Mouse (Mus musculus): ENCODE measurements around the gene Fzd9.
"Not testable (repeated sequence)": the region's sequence is repeated elsewhere in the genome, so short reads cannot be mapped to it uniquely, and the experiment has no call there.

Fzd9 gene

GRCm38 (mm10) chr5:135248956-135249676 is 1.9 kb downstream of the Fzd9 start:
- no peak for DNase-seq (ENCODE audit: low spot score in 2 of 2)

GRCm38 (mm10) chr5:135247337-135247736 is 3.7 kb downstream of the Fzd9 start:
- no peak for DNase-seq (ENCODE audit: low spot score in 2 of 2)

- no peak for DNase-seq (ENCODE audit: low spot score in 2 of 2)
Observed at GRCm38 (mm10) chr5:135246531-135246930, 4.5 kb downstream of the Fzd9 start.

- no peak for DNase-seq (ENCODE audit: low spot score in 2 of 2)
Observed at GRCm38 (mm10) chr5:135243166-135243565, 7.9 kb downstream of the Fzd9 start.

- DNase-seq (ENCODE audit: low spot score in 2 of 2) = no peak
Observed at GRCm38 (mm10) chr5:135242608-135243007, 8.4 kb downstream of the Fzd9 start.

GRCm38 (mm10) chr5:135242136-135242535 is 8.9 kb downstream of the Fzd9 start:
- no peak for DNase-seq (ENCODE audit: low spot score in 2 of 2)

GRCm38 (mm10) chr5:135241474-135241873 is 9.6 kb downstream of the Fzd9 start:
- DNase-seq (ENCODE audit: low spot score in 2 of 2) = no peak

- DNase-seq (ENCODE audit: low spot score in 2 of 2) = no peak
Observed at GRCm38 (mm10) chr5:135238832-135239231, 12.2 kb downstream of the Fzd9 start.

GRCm38 (mm10) chr5:135236571-135236970 is 14.5 kb downstream of the Fzd9 start:
- DNase-seq (ENCODE audit: low spot score in 2 of 2) = peak; percentile 60 to 62

- no peak for DNase-seq (ENCODE audit: low spot score in 2 of 2)
Observed at GRCm38 (mm10) chr5:135233166-135233920, 17.7 kb downstream of the Fzd9 start.

- DNase-seq (ENCODE audit: low spot score in 2 of 2) = no peak
Observed at GRCm38 (mm10) chr5:135230186-135230585, 20.8 kb downstream of the Fzd9 start.

- DNase-seq (ENCODE audit: low spot score in 2 of 2) = not testable (repeated sequence)
Observed at GRCm38 (mm10) chr5:135225879-135226278, 25.2 kb downstream of the Fzd9 start.

- DNase-seq (ENCODE audit: low spot score in 2 of 2) = no peak
Observed at GRCm38 (mm10) chr5:135224169-135224568, 26.9 kb downstream of the Fzd9 start.

GRCm38 (mm10) chr5:135222066-135222465 is 29.0 kb downstream of the Fzd9 start:
- no peak for DNase-seq (ENCODE audit: low spot score in 2 of 2)

GRCm38 (mm10) chr5:135220941-135221340 is 30.1 kb downstream of the Fzd9 start:
- DNase-seq (ENCODE audit: low spot score in 2 of 2) = no peak

GRCm38 (mm10) chr5:135216871-135217270 is 34.2 kb downstream of the Fzd9 start:
- DNase-seq (ENCODE audit: low spot score in 2 of 2) = no peak

GRCm38 (mm10) chr5:135208197-135208596 is 42.8 kb downstream of the Fzd9 start:
- DNase-seq (ENCODE audit: low spot score in 2 of 2) = no peak

GRCm38 (mm10) chr5:135202763-135203162 is 48.3 kb downstream of the Fzd9 start:
- no peak for DNase-seq (ENCODE audit: low spot score in 2 of 2)

Data from frontal cortex, postnatal 25 days (tissue).